ENCODE assay signal across 9 mouse cellular contexts in the genomic region with DNA sequence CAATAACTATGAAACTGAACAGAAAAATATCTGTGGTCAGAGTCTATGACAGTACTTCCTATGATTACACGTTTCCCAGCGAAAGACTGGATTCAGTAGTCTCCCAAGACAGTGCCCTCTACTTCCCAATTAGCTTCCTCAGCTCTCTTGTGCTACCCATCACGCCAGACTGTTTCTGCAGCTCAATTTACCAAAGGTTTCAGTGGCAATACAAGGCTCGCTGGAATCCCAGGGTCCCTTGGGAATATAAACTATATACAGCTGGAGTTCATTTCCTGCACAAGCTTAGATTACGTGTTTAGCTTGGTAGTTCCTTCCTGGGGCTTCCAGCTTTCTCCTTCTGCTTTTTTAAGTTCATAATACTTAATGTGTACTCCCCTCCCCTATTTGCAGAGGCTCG.
DNase-seq lines count a peak whose midpoint lies in the region; ATAC-seq and TF ChIP-seq lines count a peak whose summit lies in the region.
"Had no signal": no experiment of that assay in that cellular context is flagged by ENCODE, and none has a peak within 500 bp of the region (broad histone marks: within the 10 kb centered on the region; RNA-seq: fewer than 3 reads in every experiment).

No protein-coding gene starts in this region.

- no peak overlapping the region for H3K9ac ChIP-seq in kidney, postnatal 0 days (ENCODE audit: low read depth, low read length)
- H3K9ac ChIP-seq in intestine, embryonic 16.5 days (ENCODE audit: low read depth, low read length), result no peak overlapping the region

- 0 out of 2 replicates have a peak, but pooled peaks cover 3% of the 10 kb centered on the region for H3K4me1 ChIP-seq in kidney, postnatal 0 days (replicated peaks; ENCODE audit: insufficient read depth, low read length)
- H3K4me1 ChIP-seq in intestine, embryonic 16.5 days (ENCODE audit: control insufficient read depth, insufficient read depth, low read length), result peaks cover 14% of the 10 kb centered on the region

- no peak overlapping the region for H3K4me3 ChIP-seq in kidney, postnatal 0 days (replicated peaks; ENCODE audit: low read depth, low read length)
- H3K4me3 ChIP-seq in intestine, embryonic 16.5 days (ENCODE audit: low read length), result no peak overlapping the region
- H3K4me3 ChIP-seq: gastrocnemius, adult 2 months had no signal

- H3K4me2 ChIP-seq in kidney, postnatal 0 days (ENCODE audit: low read length), result no peak overlapping the region
- no peak overlapping the region for H3K4me2 ChIP-seq in intestine, embryonic 16.5 days (ENCODE audit: low read depth, low read length)

- no peaks in the 10 kb centered on the region for H3K27me3 ChIP-seq in kidney, postnatal 0 days (ENCODE audit: insufficient read depth, low read length)
- H3K27me3 ChIP-seq in intestine, embryonic 16.5 days (replicated peaks; ENCODE audit: control insufficient read depth, insufficient read depth, low read length), result no peaks in the 10 kb centered on the region

- 24% methylated on average over 6 of the region's 6 CpGs for WGBS in kidney, postnatal 0 days
- 44% methylated on average over 6 of the region's 6 CpGs for WGBS in intestine, embryonic 16.5 days

- no peaks in the 10 kb centered on the region for H3K9me3 ChIP-seq in kidney, postnatal 0 days (replicated peaks; ENCODE audit: low read length)
- no peaks in the 10 kb centered on the region for H3K9me3 ChIP-seq in intestine, embryonic 16.5 days (ENCODE audit: control insufficient read depth, low read length)

- no peak for TF ChIP-seq CTCF in kidney, postnatal 0 days (IDR thresholded peaks at IDR 0.05; ENCODE audit: low read depth)

- no peak overlapping the region for H3K27ac ChIP-seq in kidney, postnatal 0 days
- H3K27ac ChIP-seq in intestine, embryonic 16.5 days (ENCODE audit: low read length), result peak overlapping the region; percentile 51
- H3K27ac ChIP-seq: gastrocnemius, adult 2 months had no signal

- ATAC-seq in kidney, postnatal 0 days (replicated peaks; ENCODE audit: low FRiP score, low read depth), result no peak
- ATAC-seq in intestine, embryonic 16.5 days, result no peak
- ATAC-seq: inflammation-experienced regulatory T-cells, adult 6 months had no signal

- DNase-seq in kidney, postnatal 0 days (ENCODE audit: low spot score), result peak; percentile 80
- no peak for DNase-seq in kidney, adult 8-10 months
- peak; percentile 42 for DNase-seq in MN1 (ENCODE audit: low spot score)
- DNase-seq in embryo, embryonic 10 days (ENCODE audit: low spot score), result peak; percentile 63
- DNase-seq in gastrocnemius, postnatal 10 days, result no peak
- DNase-seq in frontal cortex, adult 2 months (ENCODE audit: extremely low spot score in 1 of 2, low spot score in 1 of 2), result no peak
- DNase-seq: gastrocnemius, adult 2 months had no signal

- no peaks in the 10 kb centered on the region for H3K36me3 ChIP-seq in kidney, postnatal 0 days (ENCODE audit: insufficient read depth, low read length)
- no peaks in the 10 kb centered on the region for H3K36me3 ChIP-seq in intestine, embryonic 16.5 days (ENCODE audit: control insufficient read depth, insufficient read depth, low read length)

Comparison
In these comparisons a context has a peak if more than half of its experiments do, and no peak if none do; other contexts are left out.
1. DNase-seq: peak in kidney, postnatal 0 days (single experiment), MN1 (single experiment) and embryo, embryonic 10 days (single experiment); none in kidney, adult 8-10 months (0 of 2), gastrocnemius, postnatal 10 days (single experiment) and frontal cortex, adult 2 months (0 of 2).